Mouse (Mus musculus) heart, postnatal 0 days (tissue): ENCODE data around the gene Myh11.

ENCODE experiments used
- CTCF ChIP-seq: IDR thresholded peaks from 2 replicates; pipeline ENCODE4 v1.5.1; 2016; ENCODE audit warnings: antibody characterized with exemption, control low read depth, low read depth
- EP300 ChIP-seq: IDR thresholded peaks from 2 replicates; pipeline ENCODE4 v1.6.1; 2016; ENCODE audit warnings: antibody characterized with exemption, low read depth

DNA sequence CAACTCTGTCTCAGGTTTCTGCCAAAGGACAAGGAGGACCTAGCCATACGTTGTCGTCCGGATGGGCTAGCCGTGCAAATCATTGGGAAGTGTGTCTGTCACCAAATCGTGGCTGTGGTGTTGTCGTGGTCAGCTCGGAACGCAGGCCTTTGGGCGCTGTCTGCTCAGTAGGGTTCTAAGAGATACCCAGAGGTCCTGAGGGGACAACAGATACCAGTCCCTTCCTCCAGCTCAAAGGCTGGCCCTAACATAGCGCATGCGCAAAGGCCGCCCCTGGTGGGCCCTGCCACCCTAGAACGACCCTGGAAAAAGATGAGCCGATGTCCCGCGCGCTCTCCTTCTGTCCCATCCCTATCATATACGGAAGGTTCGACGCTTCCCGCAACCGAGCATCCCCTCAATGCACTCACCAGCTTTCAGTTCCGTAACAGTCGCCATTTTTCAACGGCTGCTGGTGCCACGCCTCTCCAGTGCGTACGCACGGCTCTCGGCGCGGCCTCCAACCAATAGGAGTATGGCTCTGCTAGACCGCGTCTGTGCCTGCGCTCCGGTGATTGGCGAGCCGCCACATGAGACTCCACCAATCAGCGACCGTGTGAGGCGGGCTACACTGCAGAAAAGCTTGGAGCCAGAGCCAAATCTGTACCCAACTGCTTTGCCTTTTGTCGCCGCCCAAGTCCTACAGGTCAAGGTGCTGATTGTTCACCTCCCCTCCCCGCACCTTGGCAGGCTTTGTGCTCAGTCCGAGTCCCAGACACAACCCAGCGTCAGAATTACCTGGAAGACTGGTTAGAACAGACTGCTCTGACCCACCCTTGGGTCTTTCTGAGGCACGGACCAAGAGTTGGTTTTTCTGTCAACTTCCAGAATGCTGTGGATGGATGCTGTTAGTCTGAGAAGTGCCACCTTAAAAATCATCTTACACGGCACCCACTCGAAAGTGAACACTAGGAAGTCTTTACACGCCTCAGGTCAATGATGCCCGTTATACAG is 26.0 kb upstream of the Myh11 start, which contains the start of gene Fopnl:
- no peak for TF ChIP-seq CTCF
- TF ChIP-seq EP300: no peak
